Mouse (Mus musculus): ENCODE data around the gene Armc12. TPM values are rescaled to one million over a fixed set of nuclear protein-coding genes. Genes with fewer than 3 reads are reported as not detected.

Armc12 gene
- polyA plus RNA-seq, 1 experiment from 2014 or later: not detected

DNA sequence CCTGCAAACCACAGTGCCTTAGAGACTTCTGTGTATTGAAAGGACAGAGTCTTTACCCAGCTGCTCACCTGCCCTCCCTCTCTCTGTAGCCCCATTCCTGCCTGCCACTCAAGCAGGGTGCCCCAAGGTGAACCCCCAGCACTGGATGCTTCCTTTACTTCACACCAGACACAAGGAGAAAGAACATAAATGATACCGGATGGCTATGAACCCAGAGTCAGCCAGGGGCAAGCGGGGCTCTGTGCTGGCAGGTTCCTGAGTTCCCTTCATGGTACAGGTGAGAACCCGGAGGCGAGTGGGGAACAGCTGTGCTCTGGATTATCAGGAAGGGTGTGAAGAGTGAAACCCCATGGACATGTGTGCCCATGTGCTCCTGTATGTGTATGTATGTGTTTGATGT lies 25.0 kb upstream of the Armc12 start:
- no peak for ATAC-seq (ENCODE audit: insufficient read depth)
- 76% methylated on average over 4 of the region's 4 CpGs for WGBS

GRCm38 (mm10) chr17:28506895-28507294 lies 23.7 kb upstream of the Armc12 start:
- H3K27me3 ChIP-seq (ENCODE audit: insufficient read depth, low read length): no peaks in the 10 kb centered on the region
- no peak for TF ChIP-seq CTCF (IDR thresholded peaks at IDR 0.05; ENCODE audit: low read depth)
- no peak for DNase-seq
- no peak overlapping the region for H3K4me2 ChIP-seq
- H3K4me1 ChIP-seq (ENCODE audit: insufficient read depth): peaks cover 18% of the 10 kb centered on the region
- no peaks in the 10 kb centered on the region for H3K9me3 ChIP-seq (ENCODE audit: low read depth, low read length)
- no peak overlapping the region for H3K4me3 ChIP-seq (ENCODE audit: low read depth, low read length)
- 11% methylated on average over 5 of the region's 5 CpGs for WGBS
- no peak for ATAC-seq (ENCODE audit: insufficient read depth)
- 0 out of 2 replicates have a peak overlapping the region, but pooled peaks have one; percentile 16 for H3K9ac ChIP-seq
- H3K27ac ChIP-seq (ENCODE audit: low read depth): no peak overlapping the region
- H3K36me3 ChIP-seq (ENCODE audit: insufficient read depth): no peaks in the 10 kb centered on the region

More for the DNA sequence above, 25.0 kb upstream of the Armc12 start:
- TF ChIP-seq CTCF (IDR thresholded peaks at IDR 0.05; ENCODE audit: low read depth): no peak
- Histone ChIP-seq H3K4me2 (no peak overlapping the region), H3K27ac (ENCODE audit: low read depth) (no peak overlapping the region), H3K36me3 (ENCODE audit: insufficient read depth) (no peaks in the 10 kb centered on the region), H3K9ac (no peak overlapping the region), H3K4me1 (ENCODE audit: insufficient read depth) (peaks cover 10% of the 10 kb centered on the region; the same call in 1 of the 2 replicates), H3K27me3 (ENCODE audit: insufficient read depth, low read length) (no peaks in the 10 kb centered on the region), H3K9me3 (ENCODE audit: low read depth, low read length) (no peaks in the 10 kb centered on the region), H3K4me3 (ENCODE audit: low read depth, low read length) (no peak overlapping the region)
- no peak for DNase-seq

- no peak for DNase-seq
- Histone ChIP-seq H3K36me3 (ENCODE audit: insufficient read depth) (no peaks in the 10 kb centered on the region), H3K27ac (ENCODE audit: low read depth) (0 out of 2 replicates have a peak overlapping the region, but pooled peaks have one; percentile 10), H3K4me2 (no peak overlapping the region), H3K4me1 (ENCODE audit: insufficient read depth) (peaks cover 18% of the 10 kb centered on the region), H3K9ac (no peak overlapping the region), H3K9me3 (ENCODE audit: low read depth, low read length) (no peaks in the 10 kb centered on the region), H3K4me3 (ENCODE audit: low read depth, low read length) (no peak overlapping the region), H3K27me3 (ENCODE audit: insufficient read depth, low read length) (no peaks in the 10 kb centered on the region)
- no peak for TF ChIP-seq CTCF (IDR thresholded peaks at IDR 0.05; ENCODE audit: low read depth)
- ATAC-seq (ENCODE audit: insufficient read depth): no peak
- WGBS: 17% methylated on average over 5 of the region's 5 CpGs
Observed at GRCm38 (mm10) chr17:28507496-28507895, 23.1 kb upstream of the Armc12 start.

DNA sequence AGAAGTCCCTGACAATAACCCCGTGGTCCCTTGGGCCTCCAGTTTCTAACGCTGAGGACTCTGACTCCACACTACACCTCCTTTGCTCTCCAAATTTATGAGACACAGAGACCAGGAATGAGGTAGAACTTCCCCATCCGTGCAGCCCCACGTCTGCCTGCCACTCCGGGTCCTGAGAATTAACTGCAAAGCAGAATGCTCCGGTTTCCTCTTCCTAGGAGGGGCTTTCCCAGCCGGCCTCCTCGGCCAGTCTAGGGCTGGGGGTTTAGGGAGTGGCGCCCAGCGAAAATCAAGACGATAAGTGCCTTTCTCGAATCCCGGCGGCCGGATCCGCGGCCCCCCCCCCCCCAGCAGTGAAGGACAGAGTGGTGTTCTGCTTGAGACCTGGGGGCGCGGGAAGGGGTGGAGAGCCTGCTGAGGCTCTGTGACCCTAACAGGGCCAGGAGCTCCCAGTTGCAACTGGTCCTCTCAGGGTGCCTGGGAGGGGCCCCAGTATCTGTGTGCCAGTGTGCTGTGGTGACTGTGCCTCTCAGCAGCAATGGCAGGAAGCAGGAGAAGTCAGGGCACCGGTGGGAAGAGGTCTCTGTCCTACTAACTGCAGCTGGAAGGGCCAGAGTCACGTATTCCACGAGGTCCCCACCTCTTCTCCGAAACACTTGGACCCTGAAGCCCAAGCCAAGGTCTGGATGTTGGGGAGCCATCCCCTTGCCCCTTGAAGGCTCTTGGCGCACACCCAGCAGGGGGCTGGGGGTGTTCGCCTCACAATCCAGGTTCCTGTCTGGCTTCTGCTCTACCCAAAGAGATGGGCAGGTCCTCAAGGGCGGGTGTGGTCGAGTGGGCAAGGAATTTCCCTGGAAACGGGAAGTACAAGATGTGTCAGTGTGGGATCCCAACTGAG lies 19.9 kb upstream of the Armc12 start:
- WGBS: 4% methylated on average over 28 of the region's 28 CpGs
- DNase-seq: peak; percentile 37
- H3K9ac ChIP-seq: peak overlapping the region; percentile 24; the same call in 1 of the 2 replicates
- peaks cover 18% of the 10 kb centered on the region for H3K4me1 ChIP-seq (ENCODE audit: insufficient read depth)
- peak overlapping the region; percentile 49 for H3K4me2 ChIP-seq
- no peaks in the 10 kb centered on the region for H3K9me3 ChIP-seq (ENCODE audit: low read depth, low read length)
- 0 out of 2 replicates have a peak overlapping the region, but pooled peaks have one; percentile 5 for H3K27ac ChIP-seq (ENCODE audit: low read depth)
- 0 out of 2 replicates have a peak overlapping the region, but pooled peaks have one; percentile 5 for H3K4me3 ChIP-seq (ENCODE audit: low read depth, low read length)
- no peak for ATAC-seq (ENCODE audit: insufficient read depth)
- no peaks in the 10 kb centered on the region for H3K27me3 ChIP-seq (ENCODE audit: insufficient read depth, low read length)
- H3K36me3 ChIP-seq (ENCODE audit: insufficient read depth): no peaks in the 10 kb centered on the region
- no peak for TF ChIP-seq CTCF (IDR thresholded peaks at IDR 0.05; ENCODE audit: low read depth)

- DNase-seq (no peak), ATAC-seq (ENCODE audit: insufficient read depth) (no peak)
- Histone ChIP-seq H3K27ac (ENCODE audit: low read depth) (no peak overlapping the region), H3K4me2 (no peak overlapping the region), H3K9ac (no peak overlapping the region), H3K4me3 (ENCODE audit: low read depth, low read length) (no peak overlapping the region), H3K9me3 (ENCODE audit: low read depth, low read length) (no peaks in the 10 kb centered on the region), H3K4me1 (ENCODE audit: insufficient read depth) (peaks cover 18% of the 10 kb centered on the region), H3K36me3 (ENCODE audit: insufficient read depth) (no peaks in the 10 kb centered on the region), H3K27me3 (ENCODE audit: insufficient read depth, low read length) (no peaks in the 10 kb centered on the region)
- WGBS: 31% methylated on average over 9 of the region's 9 CpGs
- no peak for TF ChIP-seq CTCF (IDR thresholded peaks at IDR 0.05; ENCODE audit: low read depth)
Observed at GRCm38 (mm10) chr17:28511616-28512541, 18.7 kb upstream of the Armc12 start.

- Histone ChIP-seq H3K4me3 (ENCODE audit: low read depth, low read length) (no peak overlapping the region), H3K27me3 (ENCODE audit: insufficient read depth, low read length) (no peaks in the 10 kb centered on the region), H3K4me2 (no peak overlapping the region), H3K4me1 (ENCODE audit: insufficient read depth) (peaks cover 12% of the 10 kb centered on the region), H3K27ac (ENCODE audit: low read depth) (no peak overlapping the region), H3K36me3 (ENCODE audit: insufficient read depth) (no peaks in the 10 kb centered on the region), H3K9ac (no peak overlapping the region), H3K9me3 (ENCODE audit: low read depth, low read length) (no peaks in the 10 kb centered on the region)
- ATAC-seq (ENCODE audit: insufficient read depth) (no peak), DNase-seq (no peak)
- TF ChIP-seq CTCF (IDR thresholded peaks at IDR 0.05; ENCODE audit: low read depth): no peak
- 30% methylated on average over 6 of the region's 6 CpGs for WGBS
Observed at GRCm38 (mm10) chr17:28512696-28513095, 17.9 kb upstream of the Armc12 start.
